Mouse (Mus musculus) heart, postnatal 14 days (tissue): ENCODE results near the gene Csrnp1. TPM values are rescaled to one million over a fixed set of nuclear protein-coding genes. Genes with fewer than 3 reads are reported as not detected.
"Not testable (repeated sequence)": the region's sequence is repeated elsewhere in the genome, so short reads cannot be mapped to it uniquely, and the experiment has no call there.

Experiments used
- DNase-seq, 2 experiments: peaks; one replicate each; pipeline ENCODE4 v3.0.0; 2021 to 2022
- intact Hi-C: fragments of 180-260 bp; cut with DNase I; formaldehyde crosslinking; loops from one replicate; pipeline ENCODE4 v1.15.1; 2025
- long read RNA-seq, 2 experiments: library from polyadenylated mRNA; stranded (forward); transcript quantifications; one replicate each; pipeline ENCODE4 v2.0.0; 2021
- total RNA-seq, 2 experiments: library from RNA; stranded (reverse); gene quantifications; 2 replicates each; pipeline ENCODE4 v1.2.3; 2021

Gene Csrnp1
- total RNA-seq, result 10 to 100 TPM; 15.8 to 21.4 TPM
- long read RNA-seq, experiment 1, result 0 reads
- long read RNA-seq, experiment 2, partial matches to known transcripts, result 0 of 1 reads
- long read RNA-seq, experiment 2, other reads (novel, unspliced or antisense), result 1 of 1 reads

GRCm38 (mm10) chr9:119984536-119985011, at the start of gene Csrnp1:
TSS of gene Csrnp1 (minus strand) at chr9:119984658.
- intact Hi-C loops, result loop anchor here (2.0 kb wide), 2 partner anchors 16 to 26 kb away; no protein-coding TSS in a partner anchor
- DNase-seq, result no peak

DNA sequence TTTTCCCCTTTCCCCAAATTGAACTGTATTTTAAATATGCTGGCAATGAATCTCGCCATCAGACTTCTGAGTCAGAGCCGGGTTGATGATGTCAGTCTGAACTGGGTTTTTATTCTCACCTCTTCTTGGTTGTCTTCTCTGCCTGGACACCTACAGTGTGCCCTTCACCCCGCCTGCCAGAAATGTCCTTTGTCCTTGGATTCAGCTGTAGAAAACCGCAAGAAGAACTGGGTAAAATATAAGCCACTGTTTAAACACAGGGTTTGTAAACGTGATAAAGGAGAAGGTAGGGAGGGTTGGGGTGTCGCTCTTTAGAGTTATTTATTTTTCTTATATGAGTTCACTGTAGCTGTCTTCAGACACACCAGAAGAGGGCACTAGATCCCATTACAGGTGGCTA, 48.3 kb upstream of the Csrnp1 start:
- DNase-seq, result no peak
- intact Hi-C loops, result no loop called here

GRCm38 (mm10) chr9:120030421-120030820, 46.0 kb upstream of the Csrnp1 start:
- no peak for DNase-seq
- intact Hi-C loops, result no loop called here

GRCm38 (mm10) chr9:120029880-120030279, 45.4 kb upstream of the Csrnp1 start:
- DNase-seq, result no peak
- intact Hi-C loops, result loop anchor here (2.0 kb wide), 2 partner anchors 43 to 69 kb away; no protein-coding TSS in a partner anchor

DNA sequence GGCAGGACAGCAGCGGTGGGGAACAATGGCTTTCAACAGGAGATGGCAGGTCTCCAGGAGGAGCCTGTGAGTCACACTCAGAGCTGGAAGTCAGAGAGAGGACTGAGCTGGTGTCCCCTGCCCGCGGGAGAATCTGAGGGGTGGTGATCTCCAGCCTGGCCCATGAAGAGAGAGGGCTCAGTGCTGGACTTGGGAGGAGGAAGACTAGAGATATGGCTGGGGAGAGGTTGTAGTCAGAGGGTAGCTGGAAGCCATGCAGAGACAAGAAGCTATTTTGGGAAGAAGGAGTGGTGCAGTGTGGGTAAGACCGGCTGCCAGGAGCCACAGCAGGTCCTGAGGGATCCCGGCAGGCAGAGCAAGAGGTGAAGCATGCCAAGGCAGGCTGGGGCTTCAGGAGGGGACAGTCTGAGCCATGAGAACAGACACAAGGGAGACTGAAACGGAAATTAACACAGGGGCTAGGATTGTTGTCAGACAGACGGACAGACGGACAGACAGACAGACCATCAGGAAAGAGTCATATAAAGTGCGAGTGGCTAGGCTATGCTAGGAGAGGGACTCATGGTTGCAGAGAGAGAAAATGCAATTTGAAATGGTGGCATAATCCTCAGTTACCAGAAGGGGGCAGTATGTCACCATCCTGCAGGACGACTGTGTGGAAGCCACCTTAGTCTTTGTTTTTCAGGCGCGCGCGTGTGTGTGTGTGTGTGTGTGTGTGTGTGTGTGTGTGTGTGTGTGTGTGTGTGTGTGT, 43.1 kb upstream of the Csrnp1 start:
- peak; percentile 67 to 71 for DNase-seq
- intact Hi-C loops, result loop anchor here (2.0 kb wide), 2 partner anchors 45 to 71 kb away; no protein-coding TSS in a partner anchor

DNA sequence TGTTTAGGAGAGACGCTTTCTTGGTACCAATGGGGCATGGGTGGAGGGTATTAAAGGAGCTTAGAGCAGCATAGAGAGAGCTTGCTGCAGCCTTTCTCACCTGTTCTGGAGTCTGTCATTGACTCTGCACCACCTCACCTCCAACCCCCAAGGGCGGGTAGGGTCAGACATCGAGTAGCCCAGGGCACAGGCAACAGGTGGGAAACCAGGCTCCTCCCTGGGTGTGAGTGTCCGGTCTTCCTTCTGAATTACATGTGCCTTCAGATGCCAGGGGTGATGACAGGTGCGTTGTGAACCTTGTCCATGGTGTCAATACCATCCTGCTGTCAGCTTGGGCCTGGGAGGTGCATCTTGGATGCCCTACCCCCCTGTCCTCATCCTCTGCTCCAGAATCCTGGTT, 40.2 kb upstream of the Csrnp1 start:
- intact Hi-C loops, result no loop called here
- DNase-seq, result no peak

DNA sequence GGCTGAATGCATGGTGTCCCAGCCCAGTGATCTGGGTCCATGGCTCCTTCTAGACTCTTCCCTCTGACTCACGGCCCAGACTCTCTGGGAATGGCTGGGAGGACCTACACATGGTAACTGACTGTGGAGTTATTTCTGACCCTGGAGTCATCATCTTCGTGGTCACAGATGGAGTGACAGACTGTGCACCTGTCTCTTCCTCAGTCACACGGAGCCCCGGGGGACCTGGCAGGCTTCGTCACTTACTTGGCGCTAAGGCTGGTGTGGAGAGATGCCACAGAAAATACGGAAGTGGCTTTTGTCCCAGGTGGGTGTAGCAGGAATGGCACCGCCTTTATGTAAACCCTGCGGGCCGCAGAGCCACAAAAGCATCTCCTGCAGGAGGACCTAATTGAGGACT, 39.7 kb upstream of the Csrnp1 start:
- DNase-seq, result peak in 1 of 2 experiments; percentile 56
- intact Hi-C loops, result no loop called here

GRCm38 (mm10) chr9:120023086-120023811, 38.8 kb upstream of the Csrnp1 start, which contains the start of gene Xirp1:
TSS of gene Xirp1 (minus strand) at chr9:120023598.
- no peak for DNase-seq
- intact Hi-C loops, result no loop called here

GRCm38 (mm10) chr9:120021164-120021563, 36.7 kb upstream of the Csrnp1 start:
- no peak for DNase-seq
- intact Hi-C loops, result no loop called here

GRCm38 (mm10) chr9:120020285-120020890, 35.9 kb upstream of the Csrnp1 start:
- DNase-seq, result peak; percentile 80 to 86
- intact Hi-C loops, result no loop called here

DNA sequence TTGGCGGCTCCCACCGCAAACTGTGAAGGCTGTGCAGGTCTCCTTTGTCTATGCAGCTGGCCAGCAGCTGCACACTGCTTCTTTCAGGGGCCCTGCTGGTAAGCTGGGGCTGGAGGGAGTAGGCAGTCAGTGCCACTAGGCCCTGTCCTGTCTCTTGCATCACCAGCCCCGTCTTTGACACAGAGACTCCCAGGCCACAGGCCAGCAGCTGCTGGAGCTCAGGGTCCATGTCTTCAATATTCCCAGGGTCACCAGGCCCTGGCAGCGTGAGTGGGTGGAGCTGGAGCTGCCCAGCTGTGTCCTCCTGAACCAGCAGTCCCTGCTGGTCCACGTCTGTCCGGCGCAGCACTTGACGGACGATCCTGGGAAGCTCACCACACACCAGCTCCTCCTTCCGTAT, 32.5 kb upstream of the Csrnp1 start:
- DNase-seq, result no peak
- intact Hi-C loops, result loop anchor here (5.0 kb wide), 1 partner anchor 105 kb away; no protein-coding TSS in a partner anchor

DNA sequence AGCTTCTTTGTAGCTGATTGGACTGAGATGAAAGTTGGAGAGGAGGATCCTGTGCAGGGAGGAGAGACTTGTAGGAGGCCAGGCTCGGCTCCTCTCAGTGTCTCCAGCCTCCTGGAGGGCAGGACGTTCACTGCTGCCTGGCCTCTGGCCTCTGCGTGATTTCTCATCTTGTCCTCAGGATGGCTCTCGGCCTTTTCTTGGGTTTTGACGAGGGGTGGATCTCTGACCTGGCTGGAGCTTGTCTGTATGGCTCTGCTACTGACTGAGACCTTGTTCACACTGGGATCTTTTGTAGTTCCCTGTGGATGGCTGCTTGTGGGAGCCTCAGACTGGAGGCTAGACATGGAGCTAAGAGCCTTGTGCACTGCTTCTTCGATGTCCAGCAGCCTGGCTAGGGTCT, 30.4 kb upstream of the Csrnp1 start:
- intact Hi-C loops, result loop anchor here (5.0 kb wide), 1 partner anchor 103 kb away; no protein-coding TSS in a partner anchor
- no peak for DNase-seq

- no peak for DNase-seq
- intact Hi-C loops, result no loop called here
Measured at GRCm38 (mm10) chr9:120013251-120013820, 28.9 kb upstream of the Csrnp1 start.

DNA sequence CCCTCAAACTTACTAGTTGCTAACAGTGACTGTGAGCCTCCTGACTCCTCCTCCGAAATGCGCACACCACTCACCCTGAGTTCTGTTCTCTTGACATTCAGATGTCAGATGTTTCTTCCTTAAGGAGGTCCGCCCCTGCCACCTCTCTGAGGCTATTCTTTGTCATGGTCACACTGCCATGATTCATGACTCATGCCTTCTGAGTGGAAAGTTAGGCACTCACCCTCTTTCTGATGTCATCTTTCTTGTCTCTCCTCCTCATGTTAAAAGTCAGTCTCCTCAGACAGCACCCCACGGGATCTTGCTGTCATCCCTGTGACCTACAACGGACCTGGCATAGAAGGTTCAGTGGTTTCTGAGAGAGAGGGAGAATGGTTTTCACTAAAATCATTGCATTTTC, 28.3 kb upstream of the Csrnp1 start:
- intact Hi-C loops, result loop anchor here (1.0 kb wide), 1 partner anchor 49 kb away; no protein-coding TSS in a partner anchor
- DNase-seq, result no peak

GRCm38 (mm10) chr9:120012161-120012560, 27.7 kb upstream of the Csrnp1 start:
- not testable (repeated sequence) for DNase-seq
- intact Hi-C loops, result loop anchor here (1.0 kb wide), 1 partner anchor 49 kb away; no protein-coding TSS in a partner anchor

GRCm38 (mm10) chr9:120011533-120011932, 27.1 kb upstream of the Csrnp1 start:
- intact Hi-C loops, result loop anchor here (2.0 kb wide), 1 partner anchor 27 kb away; the partner anchor contains the start of gene Csrnp1
- DNase-seq, result peak; percentile 75 to 79

GRCm38 (mm10) chr9:120010781-120011511, 26.5 kb upstream of the Csrnp1 start:
- peak; percentile 100 for DNase-seq
- intact Hi-C loops, result loop anchor here (2.0 kb wide), 1 partner anchor 26 kb away; the partner anchor contains the start of gene Csrnp1

DNA sequence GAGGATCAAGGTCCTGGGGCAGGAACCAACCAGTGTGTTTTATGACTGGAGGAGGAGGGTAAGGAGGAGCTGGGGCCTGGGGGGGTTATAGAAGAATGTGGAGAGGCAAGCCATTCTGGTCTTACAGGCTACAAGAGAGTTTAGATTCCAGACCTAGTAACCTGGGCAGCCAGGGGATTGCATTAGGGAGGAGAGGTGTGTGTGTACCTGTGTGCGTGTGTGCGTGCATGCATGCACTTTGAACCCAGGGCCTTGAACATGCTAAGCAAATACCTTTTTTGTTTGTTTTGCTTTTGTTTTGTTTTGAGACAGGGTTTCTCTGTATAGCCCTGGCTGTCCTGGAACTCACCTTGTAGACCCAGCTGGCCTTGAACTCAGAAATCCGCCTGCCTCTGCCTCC, 25.4 kb upstream of the Csrnp1 start:
- DNase-seq, result no peak
- intact Hi-C loops, result loop anchor here (2.0 kb wide), 1 partner anchor 25 kb away; the partner anchor contains the start of gene Csrnp1

- DNase-seq, result no peak
- intact Hi-C loops, result no loop called here
Measured at GRCm38 (mm10) chr9:120009226-120009841, 24.9 kb upstream of the Csrnp1 start.
